7 mouse cellular contexts compared by ENCODE assay signal in the genomic region with DNA sequence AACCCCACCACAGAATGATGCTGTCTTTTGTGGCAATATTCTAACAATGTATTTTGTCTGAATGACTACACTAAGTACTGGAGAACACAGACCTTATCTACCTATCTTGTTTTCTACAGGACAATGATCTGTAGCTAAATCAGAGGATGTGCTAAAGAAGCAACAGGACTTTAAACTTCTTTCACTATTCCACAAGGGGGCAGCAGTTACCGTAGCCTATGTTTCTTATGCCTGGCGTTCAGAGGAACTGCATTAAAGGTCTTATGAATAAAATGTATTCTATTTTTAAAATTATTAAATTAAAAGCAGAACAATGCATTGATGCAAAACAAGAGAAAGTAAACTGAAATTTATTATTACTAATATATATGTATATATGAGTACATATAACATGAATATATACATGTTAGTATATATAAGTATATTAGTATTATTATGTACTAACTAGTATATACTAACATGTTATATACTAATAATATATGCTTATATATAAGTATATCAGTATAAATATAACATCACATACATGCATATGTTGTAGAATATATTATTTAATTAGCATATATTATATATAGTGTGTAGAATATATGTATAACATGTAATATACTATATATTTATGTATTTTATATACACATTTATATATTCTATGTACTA. TPM values are rescaled to one million over a fixed set of nuclear protein-coding genes. Genes with fewer than 3 reads are reported as not detected.
A peak's percentile ranks its signal among the peaks of the same experiment; 100 is the strongest.
DNase-seq lines count a peak whose midpoint lies in the region; ATAC-seq and TF ChIP-seq lines count a peak whose summit lies in the region.

No protein-coding gene starts in this region.

- no peak overlapping the region for H3K27ac ChIP-seq in limb, embryonic 11.5 days (replicated peaks; ENCODE audit: low read depth, low read length)
- no peak overlapping the region for H3K27ac ChIP-seq in limb, embryonic 10.5 days
- no peak overlapping the region for H3K27ac ChIP-seq in heart, postnatal 0 days (ENCODE audit: low read depth)
- H3K27ac ChIP-seq in liver, embryonic 11.5 days (ENCODE audit: low read depth, low read length), result no peak overlapping the region

- ATAC-seq in limb, embryonic 11.5 days (ENCODE audit: insufficient number of reproducible peaks, low FRiP score, low TSS enrichment, low read depth), result no peak
- no peak for ATAC-seq in heart, postnatal 0 days (ENCODE audit: insufficient read depth, low read depth)
- ATAC-seq in liver, embryonic 11.5 days (replicated peaks; ENCODE audit: low FRiP score), result no peak

- no peaks in the 10 kb centered on the region for H3K9me3 ChIP-seq in limb, embryonic 11.5 days (ENCODE audit: control insufficient read depth, low read length)
- no peaks in the 10 kb centered on the region for H3K9me3 ChIP-seq in limb, embryonic 10.5 days (replicated peaks)
- H3K9me3 ChIP-seq in heart, postnatal 0 days (replicated peaks; ENCODE audit: control insufficient read depth, low read length), result no peaks in the 10 kb centered on the region
- H3K9me3 ChIP-seq in liver, embryonic 11.5 days (ENCODE audit: control insufficient read depth, low read length), result no peaks in the 10 kb centered on the region

- no peak overlapping the region for H3K4me2 ChIP-seq in limb, embryonic 11.5 days (ENCODE audit: low read depth, severe bottlenecking)
- no peak overlapping the region for H3K4me2 ChIP-seq in heart, postnatal 0 days (ENCODE audit: low read depth, low read length)
- no peak overlapping the region for H3K4me2 ChIP-seq in liver, embryonic 11.5 days

- no peak overlapping the region for H3K9ac ChIP-seq in limb, embryonic 11.5 days (ENCODE audit: low read length)
- no peak overlapping the region for H3K9ac ChIP-seq in heart, postnatal 0 days (replicated peaks; ENCODE audit: low read depth, low read length)
- no peak overlapping the region for H3K9ac ChIP-seq in liver, embryonic 11.5 days (ENCODE audit: low read depth, low read length)

- 17% methylated on average over 2 of the region's 2 CpGs for WGBS in limb, embryonic 11.5 days
- WGBS in limb, embryonic 10.5 days, result 13% methylated on average over 2 of the region's 2 CpGs
- 9% methylated on average over 2 of the region's 2 CpGs for WGBS in heart, postnatal 0 days
- 7% methylated on average over 2 of the region's 2 CpGs for WGBS in liver, embryonic 11.5 days

- TF ChIP-seq CTCF in heart, postnatal 0 days (IDR thresholded peaks at IDR 0.05; ENCODE audit: low read depth), result peak; percentile 88

- H3K36me3 ChIP-seq in limb, embryonic 11.5 days (ENCODE audit: control insufficient read depth, insufficient read depth, low read length), result no peaks in the 10 kb centered on the region
- H3K36me3 ChIP-seq in limb, embryonic 10.5 days, result no peaks in the 10 kb centered on the region
- no peaks in the 10 kb centered on the region for H3K36me3 ChIP-seq in heart, postnatal 0 days (replicated peaks; ENCODE audit: control insufficient read depth, insufficient read depth, low read length)
- H3K36me3 ChIP-seq in liver, embryonic 11.5 days (ENCODE audit: control insufficient read depth, insufficient read depth, low read length), result no peaks in the 10 kb centered on the region

- no peaks in the 10 kb centered on the region for H3K4me1 ChIP-seq in limb, embryonic 11.5 days (ENCODE audit: control insufficient read depth, insufficient read depth, low read length)
- no peaks in the 10 kb centered on the region for H3K4me1 ChIP-seq in limb, embryonic 10.5 days
- H3K4me1 ChIP-seq in heart, postnatal 0 days (ENCODE audit: control insufficient read depth, insufficient read depth), result no peaks in the 10 kb centered on the region
- H3K4me1 ChIP-seq in liver, embryonic 11.5 days (replicated peaks; ENCODE audit: control insufficient read depth, insufficient read depth, low read length), result no peaks in the 10 kb centered on the region

- H3K4me3 ChIP-seq in limb, embryonic 11.5 days (ENCODE audit: low read depth, low read length), result no peak overlapping the region
- no peak overlapping the region for H3K4me3 ChIP-seq in limb, embryonic 10.5 days
- H3K4me3 ChIP-seq in heart, postnatal 0 days (ENCODE audit: low read depth, low read length), result no peak overlapping the region
- H3K4me3 ChIP-seq in liver, embryonic 11.5 days (ENCODE audit: low read depth, low read length), result no peak overlapping the region

- TF ChIP-seq EP300 in heart, postnatal 0 days (IDR thresholded peaks at IDR 0.05; ENCODE audit: low read depth), result no peak

- DNase-seq in limb, embryonic 11.5 days (ENCODE audit: low spot score), result peak; percentile 57
- DNase-seq in limb, embryonic 10.5 days (ENCODE audit: low spot score), result no peak
- DNase-seq in Muller cell, postnatal 12 days (ENCODE audit: inconsistent ontology term), result peak; percentile 43
- DNase-seq in cerebellum, adult 9-10 months, result peak; percentile 62
- peak; percentile 83 for DNase-seq in heart, postnatal 0 days (ENCODE audit: low spot score)
- DNase-seq in liver, embryonic 11.5 days (ENCODE audit: low spot score), result peak; percentile 28
- peak; percentile 39 for DNase-seq in retina, adult 2 months (ENCODE audit: low read depth, low spot score)

- no peaks in the 10 kb centered on the region for H3K27me3 ChIP-seq in limb, embryonic 11.5 days (ENCODE audit: control insufficient read depth, insufficient read depth, low read length)
- no peaks in the 10 kb centered on the region for H3K27me3 ChIP-seq in limb, embryonic 10.5 days (ENCODE audit: low read depth, poor library complexity, severe bottlenecking)
- no peaks in the 10 kb centered on the region for H3K27me3 ChIP-seq in heart, postnatal 0 days (ENCODE audit: control insufficient read depth, insufficient read depth, low read length)
- H3K27me3 ChIP-seq in liver, embryonic 11.5 days (replicated peaks; ENCODE audit: control insufficient read depth, insufficient read depth, low read length), result no peaks in the 10 kb centered on the region

RNA-seq across cellular contexts. Expression of a gene that starts 35.0 kb away (rescaled TPM):
- not detected in 2 replicates for polyA plus RNA-seq in limb, embryonic 11.5 days (2014; fragmentation: Nextera tagmentation; extraction: Ambion mirVana)
- not detected in 2 replicates for polyA plus RNA-seq in limb, embryonic 10.5 days (2016; fragmentation: Nextera tagmentation; extraction: Ambion mirVana)
- total RNA-seq in heart, postnatal 0 days (2014; rRNA removed; ENCODE audit: low replicate concordance), result not detected in 2 replicates
- polyA plus RNA-seq in heart, postnatal 0 days (2015; fragmentation: Nextera tagmentation; extraction: Ambion mirVana), result not detected in 2 replicates
- not detected in 2 replicates for polyA plus RNA-seq in liver, embryonic 11.5 days (2014; fragmentation: Nextera tagmentation; extraction: Ambion mirVana)

RNA-seq across cellular contexts. Expression of a gene that starts 59.5 kb away (rescaled TPM):
- 10.5 and 12.0 TPM in 2 replicates for polyA plus RNA-seq in limb, embryonic 11.5 days (2014; fragmentation: Nextera tagmentation; extraction: Ambion mirVana)
- 6.7 and 9.5 TPM in 2 replicates for polyA plus RNA-seq in limb, embryonic 10.5 days (2016; fragmentation: Nextera tagmentation; extraction: Ambion mirVana)
- total RNA-seq in heart, postnatal 0 days (2014; rRNA removed; ENCODE audit: low replicate concordance), result 13.8 and 25.7 TPM in 2 replicates
- polyA plus RNA-seq in heart, postnatal 0 days (2015; fragmentation: Nextera tagmentation; extraction: Ambion mirVana), result 7.8 and 8.7 TPM in 2 replicates
- polyA plus RNA-seq in liver, embryonic 11.5 days (2014; fragmentation: Nextera tagmentation; extraction: Ambion mirVana), result 8.2 and 8.3 TPM in 2 replicates
